Mouse (Mus musculus) spleen, embryonic (tissue): ENCODE measurements around the gene Pgk2.
"Not testable (repeated sequence)": the region's sequence is repeated elsewhere in the genome, so short reads cannot be mapped to it uniquely, and the experiment has no call there.

Source experiments
- CTCF ChIA-PET: fragments of 350-600 bp; sonication (Branson Sonifier 250); formaldehyde crosslinking; loops from one replicate; lab custom pipeline; 2022; lab: Charles Lee

Gene Pgk2

DNA sequence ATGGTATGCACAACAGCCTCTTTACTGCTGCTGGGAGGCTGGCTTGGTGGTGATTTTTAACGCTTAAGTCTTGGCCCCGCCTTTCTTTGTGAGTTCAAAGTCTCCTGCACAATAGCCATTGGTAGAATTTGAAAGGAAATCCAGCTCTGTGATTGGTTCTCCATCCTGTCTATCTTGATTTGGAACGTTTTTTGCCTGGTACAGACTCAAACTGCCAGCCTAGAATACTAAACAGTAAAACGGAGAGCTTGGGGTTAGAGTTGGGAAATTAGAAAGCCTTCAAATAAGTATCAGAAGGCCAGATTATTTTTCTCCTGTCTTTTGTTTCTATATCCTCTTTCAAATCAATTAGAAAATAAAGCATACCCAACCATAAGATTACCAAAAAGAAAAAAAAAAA is at the start of gene Pgk2:
Gene Pgk2 (minus strand): TSS at position 101 of the 400 bp plus-strand sequence.
- CTCF ChIA-PET, result no interaction called here

DNA sequence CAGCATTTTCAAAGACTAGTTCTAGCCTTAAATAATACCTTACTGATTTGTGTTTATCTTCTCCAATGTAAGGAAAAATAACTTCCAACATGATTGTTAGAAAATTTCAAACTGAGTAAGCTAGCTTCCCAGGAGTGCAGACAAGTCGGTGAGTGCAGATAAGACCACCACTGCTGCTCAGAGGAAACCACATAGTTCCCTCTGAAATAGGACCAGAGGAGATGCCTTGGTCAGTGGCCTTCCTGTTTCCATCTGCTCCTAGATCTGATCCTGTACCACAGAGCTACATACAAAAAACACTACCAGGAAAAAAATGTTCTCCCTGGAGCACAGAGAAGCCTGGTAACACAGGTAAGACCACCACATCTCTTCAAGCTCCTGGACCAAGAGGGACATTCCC is 44.0 kb upstream of the Pgk2 start:
- CTCF ChIA-PET, result no interaction called here

DNA sequence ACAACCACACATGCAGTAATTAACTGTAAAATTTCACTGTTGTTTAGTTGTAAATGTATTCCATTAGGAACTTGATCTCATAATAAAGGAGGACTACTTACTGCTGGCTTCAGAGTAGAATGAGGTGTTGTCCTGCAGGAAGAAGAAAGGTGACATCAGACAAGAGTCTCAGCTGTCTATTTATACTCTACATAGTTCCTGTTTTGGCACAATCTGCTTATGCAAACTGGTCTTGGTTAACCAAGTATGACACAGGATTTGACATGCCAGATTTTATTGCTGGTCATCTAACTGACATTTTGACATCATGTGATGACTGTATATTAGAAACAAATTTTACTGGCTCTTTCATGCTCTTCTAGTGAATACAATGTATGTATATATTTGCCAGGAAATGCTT is 33.7 kb upstream of the Pgk2 start, which contains the start of gene Crisp3:
Gene Crisp3 (minus strand): TSS at position 154 of the 400 bp plus-strand sequence.
- CTCF ChIA-PET, result no interaction called here

DNA sequence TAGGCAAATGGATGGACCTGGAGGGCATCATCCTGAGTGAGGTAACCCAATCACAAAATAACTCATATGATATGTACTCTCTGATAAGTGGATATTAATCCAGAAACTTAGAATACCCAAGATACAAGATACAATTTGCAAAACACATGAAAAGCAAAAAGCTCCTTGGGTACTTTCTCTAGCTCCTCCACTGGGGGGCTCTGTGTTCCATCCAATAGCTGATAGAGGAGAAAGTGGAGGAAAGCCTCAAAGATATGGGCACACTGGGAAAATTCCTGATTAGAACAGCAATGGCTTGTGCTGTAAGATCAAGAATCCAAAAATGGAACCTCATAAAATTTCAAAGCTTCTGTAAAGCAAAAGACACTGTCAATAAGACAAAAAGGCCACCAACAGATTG is 6.6 kb downstream of the Pgk2 start:
- CTCF ChIA-PET, result interaction anchor here (0.7 kb wide), 1 partner anchor 1124 kb away, joined by 5 read pairs; no protein-coding TSS in a partner anchor

DNA sequence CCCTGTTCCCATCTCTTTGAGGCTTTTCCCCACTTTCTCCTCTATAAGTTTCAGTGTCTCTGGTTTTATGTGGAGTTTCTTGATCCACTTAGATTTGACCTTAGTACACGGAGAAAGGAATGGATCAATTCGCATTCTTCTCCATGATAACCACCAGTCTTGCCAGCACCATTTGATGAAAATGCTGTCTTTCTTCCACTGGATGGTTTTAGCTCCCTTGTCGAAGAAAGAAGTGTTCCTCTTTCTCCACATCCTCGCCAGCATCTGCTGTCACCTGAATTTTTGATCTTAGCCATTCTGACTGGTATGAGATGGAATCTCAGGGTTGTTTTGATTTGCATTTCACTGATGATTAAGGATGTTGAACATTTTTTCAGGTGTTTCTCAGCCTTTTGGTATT is 18.2 kb downstream of the Pgk2 start:
- CTCF ChIA-PET, result not testable (repeated sequence)

DNA sequence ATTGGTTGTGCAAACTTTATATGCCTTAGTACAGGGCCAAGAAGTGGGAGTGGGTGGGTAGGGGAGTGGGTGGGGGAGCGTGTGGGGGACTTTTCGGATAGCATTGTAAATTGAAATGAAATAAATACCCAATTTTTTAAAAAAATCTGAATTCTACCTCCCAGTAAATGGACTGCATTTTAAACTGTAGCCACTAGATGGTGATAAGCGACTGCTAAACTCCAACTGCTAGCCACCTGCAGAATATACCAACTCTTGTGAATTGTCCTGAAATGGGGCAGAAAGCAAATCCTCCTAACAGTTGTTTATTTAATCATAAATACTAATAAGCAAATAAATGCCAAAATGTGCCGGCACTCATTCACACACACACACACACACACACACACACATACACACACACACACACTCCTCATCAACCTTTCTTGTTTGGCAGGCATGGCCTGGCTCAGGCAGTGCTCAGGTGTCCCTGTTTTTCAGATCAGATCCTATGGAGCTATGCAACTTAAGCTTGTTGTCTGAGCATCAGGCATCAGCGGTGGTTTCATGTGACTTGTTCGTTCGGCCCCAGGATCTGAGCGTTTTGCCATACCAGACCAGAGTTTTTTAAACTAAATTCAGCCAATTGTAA is 50.6 kb downstream of the Pgk2 start:
- CTCF ChIA-PET, result interaction anchor here (0.7 kb wide), 1 partner anchor 192 kb away, joined by 10 read pairs; no protein-coding TSS in a partner anchor
